ENCODE assay signal across 1 mouse cellular context in the genomic region with DNA sequence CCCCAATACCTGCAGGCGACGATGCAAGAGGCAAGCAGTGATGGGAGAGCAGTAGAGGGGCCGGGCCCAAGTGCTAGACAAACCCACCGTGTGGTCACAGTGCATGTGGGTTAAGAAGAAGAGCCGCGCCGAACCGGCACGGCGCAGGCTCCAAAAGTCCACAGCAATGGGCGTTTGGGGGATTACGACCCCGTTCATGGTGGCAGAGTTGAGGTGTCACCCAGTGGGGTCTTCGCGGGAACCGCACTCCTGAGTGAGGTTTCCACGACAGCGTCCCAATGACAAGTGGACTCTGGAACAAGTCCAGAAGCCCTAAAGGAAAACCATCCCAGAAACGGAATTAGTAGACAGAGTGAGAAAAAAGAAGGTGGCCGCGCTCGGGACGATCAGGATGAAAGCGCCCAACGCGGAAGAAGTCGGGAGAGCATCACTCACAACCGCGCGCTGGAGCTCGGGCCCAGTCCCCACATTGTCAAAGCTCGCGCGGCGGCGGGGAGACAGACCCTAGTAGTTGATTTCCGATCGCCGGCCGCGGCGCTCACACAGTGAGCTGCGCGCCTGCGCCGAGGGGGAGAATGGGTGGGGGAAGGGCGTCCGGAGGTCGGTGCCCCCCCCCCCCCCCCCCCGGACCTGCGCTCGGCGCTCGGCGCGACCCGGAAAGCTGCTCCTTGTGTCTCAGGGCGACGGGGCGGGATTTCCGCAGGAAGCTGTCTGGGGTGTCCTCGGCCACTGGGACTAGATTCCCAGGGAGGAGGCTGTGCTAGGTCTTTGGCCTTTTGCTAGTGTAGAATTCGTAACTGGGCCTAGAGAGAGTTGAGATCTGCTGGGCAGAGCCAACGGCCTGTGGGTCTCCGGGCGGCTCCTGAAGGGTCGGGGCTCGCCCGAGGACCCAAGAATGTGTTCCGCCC.
TF ChIP-seq lines count a peak whose summit lies in the region.

A gene (minus strand): TSS at position 554 of the 908 bp plus-strand sequence.
A gene (plus strand): TSS at position 630 of the 908 bp plus-strand sequence.
A gene (plus strand): TSS at position 683 of the 908 bp plus-strand sequence.

TF ChIP-seq in MEL, 35 proteins besides CTCF, POLR2A, EP300 and RAD21 (continued from another document):
- TF ChIP-seq CHD2 (IDR thresholded peaks at IDR 0.05; ENCODE audit: low read length) (peak; percentile 73), USF1 (IDR thresholded peaks at IDR 0.05; ENCODE audit: low read depth, low read length) (peak; percentile 38; the same call in 1 of the 2 replicates), SMC3 (IDR thresholded peaks at IDR 0.05; ENCODE audit: low read depth, low read length) (peak; percentile 6; the same call in 1 of the 2 replicates), MXI1 (IDR thresholded peaks at IDR 0.05; ENCODE audit: low read depth, low read length) (peak; percentile 91), MYC (IDR thresholded peaks at IDR 0.05; ENCODE audit: low read depth, low read length) (peak; percentile 81), ZMIZ1 (IDR thresholded peaks at IDR 0.05; ENCODE audit: low read depth, low read length) (peak; percentile 73), RCOR1 (IDR thresholded peaks at IDR 0.05; ENCODE audit: low read depth, low read length) (0 out of 2 replicates have a peak, but pooled peaks have one; percentile 16), ETS1 (IDR thresholded peaks at IDR 0.05; ENCODE audit: low read depth, low read length) (peak; percentile 70), HCFC1 (IDR thresholded peaks at IDR 0.05; ENCODE audit: low read depth, low read length) (peak; percentile 91), JUND (IDR thresholded peaks at IDR 0.05; ENCODE audit: low read depth, low read length) (no peak), MYB (IDR thresholded peaks at IDR 0.05; ENCODE audit: low read depth, low read length) (no peak), TCF12 (IDR thresholded peaks at IDR 0.05; ENCODE audit: low read depth, low read length) (peak; percentile 55), SIN3A (IDR thresholded peaks at IDR 0.05; ENCODE audit: low read length) (peak; percentile 95)
